Mouse (Mus musculus): ENCODE results near the gene Fancd2. TPM values are rescaled to one million over a fixed set of nuclear protein-coding genes. Genes with fewer than 3 reads are reported as not detected.

The Fancd2 gene
- polyA plus RNA-seq, 1 experiment = 0.13 TPM

GRCm38 (mm10) chr6:113614997-113615396 lies 83.5 kb downstream of the Fancd2 start:
- no peak overlapping the region for H3K4me3 ChIP-seq (replicated peaks)
- peaks cover 3% of the 10 kb centered on the region; the same call in 1 of the 2 replicates for H3K9me3 ChIP-seq (ENCODE audit: control insufficient read depth, low read length)
- H3K36me3 ChIP-seq (ENCODE audit: control insufficient read depth) = peaks cover 82% of the 10 kb centered on the region
- peaks cover 9% of the 10 kb centered on the region for H3K4me1 ChIP-seq (ENCODE audit: control insufficient read depth)
- H3K27me3 ChIP-seq (ENCODE audit: control insufficient read depth) = no peaks in the 10 kb centered on the region
- TF ChIP-seq TAL1 (IDR thresholded peaks at IDR 0.05; ENCODE audit: low read length) = no peak
- no peak for TF ChIP-seq GATA1 (IDR thresholded peaks at IDR 0.05; ENCODE audit: low read length)

- Histone ChIP-seq H3K4me3 (replicated peaks) (no peak overlapping the region), H3K4me1 (ENCODE audit: control insufficient read depth) (peaks cover 6% of the 10 kb centered on the region), H3K36me3 (ENCODE audit: control insufficient read depth) (peaks cover 78% of the 10 kb centered on the region), H3K9me3 (ENCODE audit: control insufficient read depth, low read length) (peaks cover 3% of the 10 kb centered on the region; the same call in 1 of the 2 replicates), H3K27me3 (ENCODE audit: control insufficient read depth) (no peaks in the 10 kb centered on the region)
- TF ChIP-seq TAL1 (IDR thresholded peaks at IDR 0.05; ENCODE audit: low read length) = no peak
- TF ChIP-seq GATA1 (IDR thresholded peaks at IDR 0.05; ENCODE audit: low read length) = no peak
These were observed 84.0 kb downstream of the Fancd2 start for GRCm38 (mm10) chr6:113615489-113615888.

- Histone ChIP-seq H3K36me3 (ENCODE audit: control insufficient read depth) (peaks cover 21% of the 10 kb centered on the region), H3K4me3 (replicated peaks) (peak overlapping the region; percentile 92), H3K4me1 (ENCODE audit: control insufficient read depth) (peaks cover 26% of the 10 kb centered on the region), H3K9me3 (ENCODE audit: control insufficient read depth, low read length) (no peaks in the 10 kb centered on the region), H3K27me3 (ENCODE audit: control insufficient read depth) (no peaks in the 10 kb centered on the region)
- peak; percentile 20; the same call in 1 of the 2 replicates for TF ChIP-seq GATA1 (IDR thresholded peaks at IDR 0.05; ENCODE audit: low read length)
- TF ChIP-seq TAL1 (IDR thresholded peaks at IDR 0.05; ENCODE audit: low read length) = no peak
These were observed 91.9 kb downstream of the Fancd2 start for GRCm38 (mm10) chr6:113623386-113623785.

GRCm38 (mm10) chr6:113623941-113624751 lies 92.7 kb downstream of the Fancd2 start, which contains the start of gene Vhl:
Vhl (plus strand) TSS chr6:113623959.
- H3K27me3 ChIP-seq (ENCODE audit: control insufficient read depth) = no peaks in the 10 kb centered on the region
- no peak for TF ChIP-seq TAL1 (IDR thresholded peaks at IDR 0.05; ENCODE audit: low read length)
- TF ChIP-seq GATA1 (IDR thresholded peaks at IDR 0.05; ENCODE audit: low read length) = no peak
- no peaks in the 10 kb centered on the region for H3K9me3 ChIP-seq (ENCODE audit: control insufficient read depth, low read length)
- peak within 1 kb of the TSS; percentile 92 for H3K4me3 ChIP-seq (replicated peaks)
- H3K36me3 ChIP-seq (ENCODE audit: control insufficient read depth) = peaks cover 21% of the 10 kb centered on the region
- peaks cover 26% of the 10 kb centered on the region for H3K4me1 ChIP-seq (ENCODE audit: control insufficient read depth)

GRCm38 (mm10) chr6:113624989-113625770 lies 93.7 kb downstream of the Fancd2 start:
- Histone ChIP-seq H3K27me3 (ENCODE audit: control insufficient read depth) (no peaks in the 10 kb centered on the region), H3K4me3 (replicated peaks) (peak overlapping the region; percentile 92), H3K36me3 (ENCODE audit: control insufficient read depth) (peaks cover 32% of the 10 kb centered on the region), H3K9me3 (ENCODE audit: control insufficient read depth, low read length) (no peaks in the 10 kb centered on the region), H3K4me1 (ENCODE audit: control insufficient read depth) (peaks cover 26% of the 10 kb centered on the region)
- TF ChIP-seq TAL1 (IDR thresholded peaks at IDR 0.05; ENCODE audit: low read length) = no peak
- TF ChIP-seq GATA1 (IDR thresholded peaks at IDR 0.05; ENCODE audit: low read length) = no peak

- Histone ChIP-seq H3K4me1 (ENCODE audit: control insufficient read depth) (peaks cover 8% of the 10 kb centered on the region), H3K27me3 (ENCODE audit: control insufficient read depth) (no peaks in the 10 kb centered on the region), H3K4me3 (replicated peaks) (no peak overlapping the region), H3K9me3 (ENCODE audit: control insufficient read depth, low read length) (no peaks in the 10 kb centered on the region), H3K36me3 (ENCODE audit: control insufficient read depth) (peaks cover 54% of the 10 kb centered on the region)
- TF ChIP-seq GATA1 (IDR thresholded peaks at IDR 0.05; ENCODE audit: low read length) (no peak), TAL1 (IDR thresholded peaks at IDR 0.05; ENCODE audit: low read length) (no peak)
These were observed 98.8 kb downstream of the Fancd2 start for GRCm38 (mm10) chr6:113630322-113630721.

GRCm38 (mm10) chr6:113632863-113633262 lies 101.4 kb downstream of the Fancd2 start:
- peaks cover 42% of the 10 kb centered on the region for H3K36me3 ChIP-seq (ENCODE audit: control insufficient read depth)
- no peak for TF ChIP-seq TAL1 (IDR thresholded peaks at IDR 0.05; ENCODE audit: low read length)
- TF ChIP-seq GATA1 (IDR thresholded peaks at IDR 0.05; ENCODE audit: low read length) = no peak

GRCm38 (mm10) chr6:113638302-113639040 lies 107.0 kb downstream of the Fancd2 start, which contains the start of gene Irak2:
Irak2 (plus strand) TSS chr6:113638467.
- Histone ChIP-seq H3K4me3 (replicated peaks) (peak within 1 kb of the TSS; percentile 76), H3K9me3 (ENCODE audit: control insufficient read depth, low read length) (no peaks in the 10 kb centered on the region), H3K4me1 (ENCODE audit: control insufficient read depth) (peaks cover 52% of the 10 kb centered on the region), H3K27me3 (ENCODE audit: control insufficient read depth) (no peaks in the 10 kb centered on the region), H3K36me3 (ENCODE audit: control insufficient read depth) (no peaks in the 10 kb centered on the region)
- TF ChIP-seq TAL1 (IDR thresholded peaks at IDR 0.05; ENCODE audit: low read length) (0 out of 3 replicates have a peak, but pooled peaks have one; percentile 11), GATA1 (IDR thresholded peaks at IDR 0.05; ENCODE audit: low read length) (no peak)

More at GRCm38 (mm10) chr6:113632863-113633262, 101.4 kb downstream of the Fancd2 start:
- H3K9me3 ChIP-seq (ENCODE audit: control insufficient read depth, low read length) = no peaks in the 10 kb centered on the region
- peaks cover 8% of the 10 kb centered on the region for H3K4me1 ChIP-seq (ENCODE audit: control insufficient read depth)
- H3K27me3 ChIP-seq (ENCODE audit: control insufficient read depth) = no peaks in the 10 kb centered on the region
- no peak overlapping the region for H3K4me3 ChIP-seq (replicated peaks)
